Comparison of ENCODE assay signal across 10 mouse cellular contexts in genomic region chr2:153437306-153437659, GRCm38 (mm10). TPM values are rescaled to one million over a fixed set of nuclear protein-coding genes. Genes with fewer than 3 reads are reported as not detected.
DNase-seq lines count a peak whose midpoint lies in the region; ATAC-seq and TF ChIP-seq lines count a peak whose summit lies in the region.
"Had no signal": no experiment of that assay in that cellular context is flagged by ENCODE, and none has a peak within 500 bp of the region (broad histone marks: within the 10 kb centered on the region; RNA-seq: fewer than 3 reads in every experiment).

No protein-coding gene starts in this region.

- no peak for ATAC-seq in embryonic facial prominence, embryonic 11.5 days (replicated peaks; ENCODE audit: insufficient number of reproducible peaks, low FRiP score, low TSS enrichment, low read depth)
- peak; percentile 34; the same call in 1 of the 2 replicates for ATAC-seq in intestine, embryonic 16.5 days
- ATAC-seq in liver, embryonic 13.5 days (ENCODE audit: low read depth), result no peak

- H3K27ac ChIP-seq in embryonic facial prominence, embryonic 11.5 days (replicated peaks; ENCODE audit: low read depth, low read length), result peak overlapping the region; percentile 59
- peak overlapping the region; percentile 82 for H3K27ac ChIP-seq in intestine, embryonic 16.5 days (ENCODE audit: low read length)
- H3K27ac ChIP-seq in liver, embryonic 13.5 days, result peak overlapping the region; percentile 75

- peak overlapping the region; percentile 18 for H3K9ac ChIP-seq in embryonic facial prominence, embryonic 11.5 days (replicated peaks; ENCODE audit: low read length)
- peak overlapping the region; percentile 39 for H3K9ac ChIP-seq in intestine, embryonic 16.5 days (ENCODE audit: low read depth, low read length)
- peak overlapping the region; percentile 31; the same call in 1 of the 2 replicates for H3K9ac ChIP-seq in liver, embryonic 13.5 days

- intact Hi-C loops in gastrocnemius, postnatal 14 days (cut with DNase I; ENCODE audit: low total_unique reads), result no loop called here

- TF ChIP-seq CTCF in E14TG2a.4 (conservative IDR thresholded peaks at IDR 0.05; ENCODE audit: low read length), result no peak

- H3K4me2 ChIP-seq in embryonic facial prominence, embryonic 11.5 days (ENCODE audit: low read depth, low read length), result peak overlapping the region; percentile 19; the same call in 1 of the 2 replicates
- peak overlapping the region; percentile 10 for H3K4me2 ChIP-seq in intestine, embryonic 16.5 days (ENCODE audit: low read depth, low read length)
- H3K4me2 ChIP-seq in liver, embryonic 13.5 days, result peak overlapping the region; percentile 4; the same call in 1 of the 2 replicates

- 28% methylated on average over 2 of the region's 2 CpGs for WGBS in embryonic facial prominence, embryonic 11.5 days
- WGBS in intestine, embryonic 16.5 days, result 23% methylated on average over 2 of the region's 2 CpGs
- WGBS in liver, embryonic 13.5 days (ENCODE audit: insufficient replicate concordance), result 50% methylated on average over 2 of the region's 2 CpGs

- H3K27me3 ChIP-seq in E14TG2a.4 (ENCODE audit: insufficient read depth, low read length), result peaks cover 5% of the 10 kb centered on the region
- H3K27me3 ChIP-seq in embryonic facial prominence, embryonic 11.5 days (ENCODE audit: control insufficient read depth, insufficient read depth, low read length), result no peaks in the 10 kb centered on the region
- H3K27me3 ChIP-seq in intestine, embryonic 16.5 days (replicated peaks; ENCODE audit: control insufficient read depth, insufficient read depth, low read length), result no peaks in the 10 kb centered on the region
- no peaks in the 10 kb centered on the region for H3K27me3 ChIP-seq in liver, embryonic 13.5 days
- H3K27me3 ChIP-seq: Patski had no signal

- H3K9me3 ChIP-seq in E14TG2a.4 (ENCODE audit: low read length), result no peaks in the 10 kb centered on the region
- H3K9me3 ChIP-seq in embryonic facial prominence, embryonic 11.5 days (replicated peaks; ENCODE audit: control insufficient read depth, low read length), result no peaks in the 10 kb centered on the region
- H3K9me3 ChIP-seq in intestine, embryonic 16.5 days (ENCODE audit: control insufficient read depth, low read length), result no peaks in the 10 kb centered on the region
- H3K9me3 ChIP-seq in liver, embryonic 13.5 days (replicated peaks), result no peaks in the 10 kb centered on the region

- H3K4me1 ChIP-seq in E14TG2a.4 (replicated peaks; ENCODE audit: low read depth, low read length), result peaks cover 77% of the 10 kb centered on the region
- H3K4me1 ChIP-seq in embryonic facial prominence, embryonic 11.5 days (ENCODE audit: control insufficient read depth, insufficient read depth, low read length), result peaks cover 35% of the 10 kb centered on the region
- peaks cover 93% of the 10 kb centered on the region for H3K4me1 ChIP-seq in intestine, embryonic 16.5 days (ENCODE audit: control insufficient read depth, insufficient read depth, low read length)
- H3K4me1 ChIP-seq in liver, embryonic 13.5 days (replicated peaks), result peaks cover 93% of the 10 kb centered on the region

- peak overlapping the region; percentile 43 for H3K4me3 ChIP-seq in E14TG2a.4 (replicated peaks; ENCODE audit: low read length)
- H3K4me3 ChIP-seq in embryonic facial prominence, embryonic 11.5 days (ENCODE audit: low read depth, low read length), result no peak overlapping the region
- H3K4me3 ChIP-seq in intestine, embryonic 16.5 days (ENCODE audit: low read length), result no peak overlapping the region; the same call in 1 of the 2 replicates
- H3K4me3 ChIP-seq in liver, embryonic 13.5 days (replicated peaks), result no peak overlapping the region

- peaks cover 4% of the 10 kb centered on the region; the same call in 1 of the 2 replicates for H3K36me3 ChIP-seq in E14TG2a.4 (ENCODE audit: insufficient read depth, low read length)
- H3K36me3 ChIP-seq in embryonic facial prominence, embryonic 11.5 days (replicated peaks; ENCODE audit: control insufficient read depth, insufficient read depth, low read depth, low read length), result no peaks in the 10 kb centered on the region; the same call in 1 of the 2 replicates
- H3K36me3 ChIP-seq in intestine, embryonic 16.5 days (ENCODE audit: control insufficient read depth, insufficient read depth, low read length), result peaks cover 7% of the 10 kb centered on the region
- H3K36me3 ChIP-seq in liver, embryonic 13.5 days, result peaks cover 37% of the 10 kb centered on the region

- no peak for DNase-seq in embryonic facial prominence, embryonic 11.5 days (ENCODE audit: low spot score)
- DNase-seq in liver, embryonic 13.5 days, result no peak
- no peak for DNase-seq in frontal cortex, postnatal 36 days (ENCODE audit: low spot score in 2 of 2)
- no peak for DNase-seq in cerebellum, postnatal 4 days (ENCODE audit: low spot score in 2 of 2)
- no peak for DNase-seq in left cerebral cortex, adult 18-20 months (ENCODE audit: low spot score in 2 of 2)
- no peak for DNase-seq in gastrocnemius, postnatal 14 days

RNA-seq across cellular contexts. Expression of gene 4930404H24Rik, which starts 55.3 kb away (rescaled TPM):
- not detected in 2 replicates for polyA plus RNA-seq in embryonic facial prominence, embryonic 11.5 days (2014; fragmentation: Nextera tagmentation; extraction: Ambion mirVana)
- polyA plus RNA-seq in intestine, embryonic 16.5 days (2015; fragmentation: Nextera tagmentation; extraction: Ambion mirVana), result not detected in 2 replicates
- polyA plus RNA-seq in liver, embryonic 13.5 days (2015; fragmentation: Nextera tagmentation; extraction: Ambion mirVana), result not detected in 2 replicates
- total RNA-seq in left cerebral cortex, adult 18-20 months (2021), result 1 to 10 TPM in 1 of 2 experiments, not detected in 1; 1.3 TPM
- not detected for total RNA-seq in gastrocnemius, postnatal 14 days (2021)
- total RNA-seq: left cerebral cortex, postnatal 4 days had no signal
- polyA plus RNA-seq: Patski had no signal
